Mouse (Mus musculus) G1E (cell line): ENCODE measurements at regions not wholly inside any gene's neighbourhood (a gene's known extent, or its start where the extent isn't known, plus 50 kb on each side); places are given as distances from the start of the nearest gene placed in this dataset.

Experiments
- CTCF ChIP-seq: IDR thresholded peaks from 2 replicates; pipeline ENCODE4 v1.5.1; 2012; ENCODE audit warnings: low read depth, low read length, inconsistent platforms, mixed read lengths
- GATA1 ChIP-seq: IDR thresholded peaks from 2 replicates; pipeline ENCODE4 v1.6.1; 2012; ENCODE audit warnings: borderline replicate concordance, low read length, inconsistent platforms, mixed read lengths

GRCm38 (mm10) chr17:84844950-84845349, 54.4 kb upstream of the Lrpprc start:
- TF ChIP-seq CTCF (no peak), GATA1 (no peak)
